Mouse (Mus musculus): ENCODE results near the gene Lamtor4. TPM values are rescaled to one million over a fixed set of nuclear protein-coding genes. Genes with fewer than 3 reads are reported as not detected.

Gene Lamtor4
- polyA plus RNA-seq, 1 experiment from 2014 or later: 90.4 TPM

- Histone ChIP-seq H3K4me3 (ENCODE audit: low read depth, low read length) (peak within 1 kb of the TSS; percentile 96), H3K36me3 (ENCODE audit: control insufficient read depth, insufficient read depth, low read length) (peaks cover 29% of the 10 kb centered on the region), H3K4me1 (ENCODE audit: control insufficient read depth, insufficient read depth, low read length) (peaks cover 19% of the 10 kb centered on the region), H3K9ac (replicated peaks; ENCODE audit: low read depth, low read length) (peak within 1 kb of the TSS; percentile 89), H3K4me2 (ENCODE audit: low read depth, low read length) (peak within 1 kb of the TSS; percentile 98), H3K27me3 (ENCODE audit: control insufficient read depth, insufficient read depth, low read length) (no peaks in the 10 kb centered on the region; the same call in 1 of the 2 replicates), H3K9me3 (ENCODE audit: control insufficient read depth, low read length) (no peaks in the 10 kb centered on the region), H3K27ac (ENCODE audit: low read depth, low read length) (peak within 1 kb of the TSS; percentile 72)
- WGBS: 1% methylated on average over 55 of the region's 71 CpGs
- peak; percentile 92 for ATAC-seq (ENCODE audit: low read depth)
Observed at GRCm38 (mm10) chr5:138263260-138264206, 8.3 kb downstream of the Lamtor4 start, which contains the start of gene BC037034. Gene BC037034, minus strand, starts transcription at chr5:138264033.

GRCm38 (mm10) chr5:138264207-138264578, 8.9 kb downstream of the Lamtor4 start:
- Histone ChIP-seq H3K4me3 (ENCODE audit: low read depth, low read length) (peak overlapping the region; percentile 96), H3K27ac (ENCODE audit: low read depth, low read length) (peak overlapping the region; percentile 70), H3K4me2 (ENCODE audit: low read depth, low read length) (peak overlapping the region; percentile 98), H3K36me3 (ENCODE audit: control insufficient read depth, insufficient read depth, low read length) (peaks cover 27% of the 10 kb centered on the region), H3K4me1 (ENCODE audit: control insufficient read depth, insufficient read depth, low read length) (peaks cover 19% of the 10 kb centered on the region), H3K27me3 (ENCODE audit: control insufficient read depth, insufficient read depth, low read length) (no peaks in the 10 kb centered on the region; the same call in 1 of the 2 replicates), H3K9me3 (ENCODE audit: control insufficient read depth, low read length) (no peaks in the 10 kb centered on the region), H3K9ac (replicated peaks; ENCODE audit: low read depth, low read length) (peak overlapping the region; percentile 89)
- 11% methylated on average over 6 of the region's 6 CpGs for WGBS
- ATAC-seq (ENCODE audit: low read depth): no peak

GRCm38 (mm10) chr5:138265712-138266111, 10.4 kb downstream of the Lamtor4 start:
- no peak overlapping the region for H3K4me2 ChIP-seq (ENCODE audit: low read depth, low read length)
- H3K9me3 ChIP-seq (ENCODE audit: control insufficient read depth, low read length): no peaks in the 10 kb centered on the region
- no peak overlapping the region for H3K9ac ChIP-seq (replicated peaks; ENCODE audit: low read depth, low read length)
- H3K27me3 ChIP-seq (ENCODE audit: control insufficient read depth, insufficient read depth, low read length): no peaks in the 10 kb centered on the region; the same call in 1 of the 2 replicates
- no peak for ATAC-seq (ENCODE audit: low read depth)
- H3K36me3 ChIP-seq (ENCODE audit: control insufficient read depth, insufficient read depth, low read length): peaks cover 12% of the 10 kb centered on the region
- no peak overlapping the region for H3K4me3 ChIP-seq (ENCODE audit: low read depth, low read length)
- peaks cover 19% of the 10 kb centered on the region for H3K4me1 ChIP-seq (ENCODE audit: control insufficient read depth, insufficient read depth, low read length)
- H3K27ac ChIP-seq (ENCODE audit: low read depth, low read length): no peak overlapping the region
- WGBS: 94% methylated on average over 4 of the region's 4 CpGs

GRCm38 (mm10) chr5:138267114-138267513, 11.8 kb downstream of the Lamtor4 start:
- ATAC-seq (ENCODE audit: low read depth): no peak
- Histone ChIP-seq H3K9me3 (ENCODE audit: control insufficient read depth, low read length) (no peaks in the 10 kb centered on the region), H3K27me3 (ENCODE audit: control insufficient read depth, insufficient read depth, low read length) (no peaks in the 10 kb centered on the region; the same call in 1 of the 2 replicates), H3K4me3 (ENCODE audit: low read depth, low read length) (no peak overlapping the region), H3K9ac (replicated peaks; ENCODE audit: low read depth, low read length) (no peak overlapping the region), H3K27ac (ENCODE audit: low read depth, low read length) (no peak overlapping the region), H3K36me3 (ENCODE audit: control insufficient read depth, insufficient read depth, low read length) (peaks cover under 1% of the 10 kb centered on the region; the same call in 1 of the 2 replicates), H3K4me1 (ENCODE audit: control insufficient read depth, insufficient read depth, low read length) (peaks cover 19% of the 10 kb centered on the region), H3K4me2 (ENCODE audit: low read depth, low read length) (no peak overlapping the region)
- 93% methylated on average over 3 of the region's 3 CpGs for WGBS

DNA sequence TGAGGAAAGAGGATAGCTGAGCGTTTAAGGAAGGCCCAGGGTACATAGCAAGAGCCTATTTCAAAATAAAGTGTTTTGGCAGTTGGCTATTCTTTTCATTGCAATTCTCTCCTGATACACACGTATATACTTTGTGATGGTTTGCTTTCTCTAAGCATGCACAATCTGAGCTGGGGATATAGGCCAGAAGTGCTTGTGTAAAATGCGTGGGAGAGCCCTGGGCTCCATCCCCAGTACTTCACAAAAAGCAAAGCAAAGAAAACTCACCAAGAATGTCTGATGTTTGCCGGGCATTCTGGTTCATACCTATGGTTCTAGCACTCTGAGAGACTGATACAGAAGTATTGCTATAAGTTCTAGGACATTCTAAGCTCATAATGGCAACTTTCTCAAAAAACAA, 13.7 kb downstream of the Lamtor4 start:
- Histone ChIP-seq H3K4me3 (ENCODE audit: low read depth, low read length) (no peak overlapping the region), H3K27ac (ENCODE audit: low read depth, low read length) (no peak overlapping the region), H3K4me1 (ENCODE audit: control insufficient read depth, insufficient read depth, low read length) (peaks cover 9% of the 10 kb centered on the region), H3K9me3 (ENCODE audit: control insufficient read depth, low read length) (no peaks in the 10 kb centered on the region), H3K27me3 (ENCODE audit: control insufficient read depth, insufficient read depth, low read length) (no peaks in the 10 kb centered on the region), H3K4me2 (ENCODE audit: low read depth, low read length) (no peak overlapping the region), H3K36me3 (ENCODE audit: control insufficient read depth, insufficient read depth, low read length) (no peaks in the 10 kb centered on the region; the same call in 1 of the 2 replicates), H3K9ac (replicated peaks; ENCODE audit: low read depth, low read length) (no peak overlapping the region)
- 84% methylated on average over 4 of the region's 4 CpGs for WGBS
- no peak for ATAC-seq (ENCODE audit: low read depth)

GRCm38 (mm10) chr5:138271232-138271631, 15.9 kb downstream of the Lamtor4 start:
- Histone ChIP-seq H3K9me3 (ENCODE audit: control insufficient read depth, low read length) (no peaks in the 10 kb centered on the region), H3K4me3 (ENCODE audit: low read depth, low read length) (no peak overlapping the region), H3K36me3 (ENCODE audit: control insufficient read depth, insufficient read depth, low read length) (no peaks in the 10 kb centered on the region; the same call in 1 of the 2 replicates), H3K4me2 (ENCODE audit: low read depth, low read length) (no peak overlapping the region), H3K9ac (replicated peaks; ENCODE audit: low read depth, low read length) (no peak overlapping the region), H3K27me3 (ENCODE audit: control insufficient read depth, insufficient read depth, low read length) (no peaks in the 10 kb centered on the region), H3K27ac (ENCODE audit: low read depth, low read length) (no peak overlapping the region), H3K4me1 (ENCODE audit: control insufficient read depth, insufficient read depth, low read length) (peaks cover 16% of the 10 kb centered on the region)
- ATAC-seq (ENCODE audit: low read depth): no peak
- WGBS: 63% methylated on average over 3 of the region's 3 CpGs

DNA sequence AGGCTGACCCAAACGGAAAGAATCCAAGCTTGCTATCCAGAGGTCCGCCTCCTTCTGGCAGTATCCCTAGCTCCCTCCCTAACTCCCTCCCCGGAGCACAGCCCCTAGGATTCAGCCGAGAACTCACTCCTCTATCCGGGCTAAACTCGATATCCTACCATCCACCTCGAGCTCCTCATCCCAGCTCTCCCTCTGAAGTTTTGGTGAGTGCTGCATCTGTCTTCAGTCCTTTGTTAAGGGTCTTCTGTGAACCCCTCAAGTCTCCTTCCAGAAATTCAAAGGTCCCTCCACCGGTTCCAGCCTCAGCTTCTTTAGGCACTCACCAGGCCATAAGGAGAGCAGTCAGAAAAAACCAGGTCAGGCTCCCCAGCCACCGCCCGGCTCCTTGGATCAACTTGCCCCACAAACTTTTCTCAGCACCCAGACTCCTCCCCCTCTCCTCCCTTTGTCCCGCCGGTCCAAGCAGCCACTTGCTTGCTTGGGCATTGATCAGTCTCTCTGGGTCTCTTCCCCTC, 17.2 kb downstream of the Lamtor4 start, which contains the start of gene Gal3st4:
Gene Gal3st4 (minus strand): TSS at position 432 of the 515 bp plus-strand sequence.
- no peak within 1 kb of the TSS for H3K27ac ChIP-seq (ENCODE audit: low read depth, low read length)
- peak within 1 kb of the TSS; percentile 24; the same call in 1 of the 2 replicates for H3K4me2 ChIP-seq (ENCODE audit: low read depth, low read length)
- H3K4me1 ChIP-seq (ENCODE audit: control insufficient read depth, insufficient read depth, low read length): peaks cover 29% of the 10 kb centered on the region
- H3K36me3 ChIP-seq (ENCODE audit: control insufficient read depth, insufficient read depth, low read length): no peaks in the 10 kb centered on the region; the same call in 1 of the 2 replicates
- no peaks in the 10 kb centered on the region for H3K27me3 ChIP-seq (ENCODE audit: control insufficient read depth, insufficient read depth, low read length)
- no peak for ATAC-seq (ENCODE audit: low read depth)
- H3K4me3 ChIP-seq (ENCODE audit: low read depth, low read length): no peak within 1 kb of the TSS
- no peaks in the 10 kb centered on the region for H3K9me3 ChIP-seq (ENCODE audit: control insufficient read depth, low read length)
- H3K9ac ChIP-seq (replicated peaks; ENCODE audit: low read depth, low read length): no peak within 1 kb of the TSS
- 4% methylated on average over 12 of the region's 12 CpGs for WGBS

DNA sequence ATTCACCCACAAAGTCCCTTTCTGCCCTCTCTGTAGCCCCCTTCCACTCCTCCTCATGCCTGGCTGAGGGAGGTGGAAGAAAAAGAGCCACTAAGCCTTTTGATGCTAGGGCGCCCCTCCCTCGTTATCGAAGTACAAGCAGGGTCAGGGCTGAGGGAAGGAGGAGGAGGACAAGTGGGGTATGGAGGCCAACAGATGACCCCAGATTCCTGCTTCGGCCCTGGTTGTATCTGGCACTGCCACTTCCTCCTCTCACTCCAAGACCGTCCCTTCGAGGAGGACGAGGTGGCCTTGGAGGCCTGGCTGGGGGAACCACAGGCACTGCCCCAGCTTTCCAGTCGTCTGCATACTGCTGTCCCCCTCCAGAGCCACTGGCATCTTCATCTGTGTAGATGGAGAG, 18.9 kb downstream of the Lamtor4 start:
- Histone ChIP-seq H3K27ac (ENCODE audit: low read depth, low read length) (no peak overlapping the region), H3K4me2 (ENCODE audit: low read depth, low read length) (no peak overlapping the region), H3K9me3 (ENCODE audit: control insufficient read depth, low read length) (no peaks in the 10 kb centered on the region), H3K4me3 (ENCODE audit: low read depth, low read length) (no peak overlapping the region), H3K36me3 (ENCODE audit: control insufficient read depth, insufficient read depth, low read length) (peaks cover 4% of the 10 kb centered on the region; the same call in 1 of the 2 replicates), H3K27me3 (ENCODE audit: control insufficient read depth, insufficient read depth, low read length) (no peaks in the 10 kb centered on the region), H3K4me1 (ENCODE audit: control insufficient read depth, insufficient read depth, low read length) (peaks cover 44% of the 10 kb centered on the region), H3K9ac (replicated peaks; ENCODE audit: low read depth, low read length) (no peak overlapping the region)
- WGBS: 63% methylated on average over 8 of the region's 8 CpGs
- ATAC-seq (ENCODE audit: low read depth): no peak

Data from neural tube, embryonic 14.5 days (tissue).